Mouse (Mus musculus) C2C12 (cell line): ENCODE measurements around the gene Tbc1d22a.

Experiments
- CTCF ChIP-seq: IDR thresholded peaks from one replicate; pipeline ENCODE4 v1.5.1; 2011; ENCODE audit not compliant: control insufficient read depth, insufficient read depth, insufficient read length
- MAX ChIP-seq: IDR thresholded peaks from one replicate; pipeline ENCODE4 v1.6.1; 2011; ENCODE audit warnings: mild to moderate bottlenecking, control low read depth
- MYOG ChIP-seq: IDR thresholded peaks from one replicate; pipeline ENCODE4 v1.6.1; 2011; ENCODE audit not compliant: control insufficient read depth, insufficient read length; ENCODE audit errors: extremely low read depth

DNA sequence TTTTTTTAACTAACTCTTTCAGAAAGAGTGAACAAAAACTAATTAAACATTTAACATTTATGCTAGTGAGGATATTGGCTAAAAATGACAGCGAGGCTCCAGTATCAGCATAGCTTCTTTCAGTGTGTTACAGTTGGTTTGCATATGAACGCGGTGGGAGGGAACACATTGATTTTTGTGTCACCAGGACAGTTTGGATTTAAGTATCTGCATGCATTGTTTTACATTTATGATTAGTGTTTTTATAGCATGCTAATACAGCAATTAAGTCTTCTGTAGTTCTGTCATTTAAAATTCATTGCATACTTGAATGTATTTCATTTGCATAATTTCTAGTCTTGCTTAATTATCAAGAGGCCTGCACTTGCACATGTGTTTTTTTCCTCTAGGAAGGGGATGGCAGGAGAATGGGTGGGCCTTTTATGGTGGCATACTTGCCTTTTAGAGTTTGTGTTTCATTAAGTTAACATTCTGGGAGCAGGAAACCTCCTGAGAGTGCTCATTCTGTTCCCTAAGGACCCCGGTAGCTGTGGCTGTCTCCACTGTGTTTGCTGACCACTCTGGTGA is 81.5 kb downstream of the Tbc1d22a start:
- TF ChIP-seq MYOG = no peak
- TF ChIP-seq MAX = no peak
- TF ChIP-seq CTCF = no peak
